Comparison of ENCODE assay signal across 39 mouse cellular contexts in genomic region chr1:85101754-85102153, GRCm38 (mm10). TPM values are rescaled to one million over a fixed set of nuclear protein-coding genes. Genes with fewer than 3 reads are reported as not detected.
"Had no signal": no experiment of that assay in that cellular context is flagged by ENCODE, and none has a peak within 500 bp of the region (broad histone marks: within the 10 kb centered on the region; RNA-seq: fewer than 3 reads in every experiment).

No protein-coding gene starts in this region.

RNA-seq across cellular contexts. Expression of gene Gm10553, which starts 1.8 kb away (rescaled TPM):
- total RNA-seq: left cerebral cortex, adult 2 months; left cerebral cortex, adult 8-10 months; left cerebral cortex, postnatal 10 days; left cerebral cortex, postnatal 14 days; left cerebral cortex, postnatal 25 days; left cerebral cortex, postnatal 36 days; left cerebral cortex, postnatal 4 days; liver, adult 2 months; megakaryocyte, adult 5-6 weeks; megakaryocyte-erythroid progenitor cell, adult 5-6 weeks; midbrain, postnatal 0 days; monocyte, adult 5-6 weeks had no signal
- polyA plus RNA-seq: limb, embryonic 10.5 days; limb, embryonic 11.5 days; limb, embryonic 12.5 days; limb, embryonic 13.5 days; limb, embryonic 14.5 days; limb, embryonic 15.5 days; liver, adult 2 months; liver, embryonic 11.5 days; liver, embryonic 12.5 days; liver, embryonic 13.5 days; liver, embryonic 14.5 days; liver, embryonic 15.5 days; liver, embryonic 16.5 days; liver, postnatal 0 days; lung, adult 2 months; lung, embryonic 14.5 days; lung, embryonic 15.5 days; lung, embryonic 16.5 days; lung, postnatal 0 days; macrophage; midbrain, embryonic 10.5 days; midbrain, embryonic 11.5 days; midbrain, embryonic 12.5 days; midbrain, embryonic 13.5 days; midbrain, embryonic 14.5 days; midbrain, embryonic 15.5 days; midbrain, embryonic 16.5 days; midbrain, postnatal 0 days; myocyte had no signal

RNA-seq across cellular contexts. Expression of gene A530032D15Rik, which starts 7.9 kb away (rescaled TPM):
- total RNA-seq: left cerebral cortex, adult 2 months; left cerebral cortex, postnatal 10 days; left cerebral cortex, postnatal 14 days; left cerebral cortex, postnatal 36 days; left cerebral cortex, postnatal 4 days; midbrain, postnatal 0 days had no signal
- polyA plus RNA-seq: limb, embryonic 10.5 days; limb, embryonic 11.5 days; limb, embryonic 12.5 days; limb, embryonic 13.5 days; limb, embryonic 14.5 days; limb, embryonic 15.5 days; liver, adult 2 months; liver, embryonic 11.5 days; liver, embryonic 13.5 days; liver, embryonic 16.5 days; lung, adult 2 months; lung, embryonic 14.5 days; lung, embryonic 15.5 days; lung, embryonic 16.5 days; midbrain, embryonic 10.5 days; midbrain, embryonic 11.5 days; midbrain, embryonic 12.5 days; midbrain, embryonic 13.5 days; midbrain, embryonic 14.5 days; midbrain, embryonic 15.5 days; midbrain, embryonic 16.5 days; midbrain, postnatal 0 days; myocyte had no signal
